Mouse (Mus musculus): ENCODE results near the gene Rab21. TPM values are rescaled to one million over a fixed set of nuclear protein-coding genes. Genes with fewer than 3 reads are reported as not detected.
A peak's percentile ranks its signal among the peaks of the same experiment; 100 is the strongest.

Gene Rab21
- 10 to 100 TPM; 47.1 to 66.2 TPM for total RNA-seq (2021)
- long read RNA-seq, experiment 1, full-length matches to known transcripts, result 160 of 169 reads
- long read RNA-seq, experiment 1, partial matches to known transcripts, result 4 of 169 reads
- long read RNA-seq, experiment 1, other reads (novel, unspliced or antisense), result 5 of 169 reads
- long read RNA-seq, experiment 2, full-length matches to known transcripts, result 169 of 179 reads
- long read RNA-seq, experiment 2, partial matches to known transcripts, result 3 of 179 reads
- long read RNA-seq, experiment 2, other reads (novel, unspliced or antisense), result 7 of 179 reads

DNA sequence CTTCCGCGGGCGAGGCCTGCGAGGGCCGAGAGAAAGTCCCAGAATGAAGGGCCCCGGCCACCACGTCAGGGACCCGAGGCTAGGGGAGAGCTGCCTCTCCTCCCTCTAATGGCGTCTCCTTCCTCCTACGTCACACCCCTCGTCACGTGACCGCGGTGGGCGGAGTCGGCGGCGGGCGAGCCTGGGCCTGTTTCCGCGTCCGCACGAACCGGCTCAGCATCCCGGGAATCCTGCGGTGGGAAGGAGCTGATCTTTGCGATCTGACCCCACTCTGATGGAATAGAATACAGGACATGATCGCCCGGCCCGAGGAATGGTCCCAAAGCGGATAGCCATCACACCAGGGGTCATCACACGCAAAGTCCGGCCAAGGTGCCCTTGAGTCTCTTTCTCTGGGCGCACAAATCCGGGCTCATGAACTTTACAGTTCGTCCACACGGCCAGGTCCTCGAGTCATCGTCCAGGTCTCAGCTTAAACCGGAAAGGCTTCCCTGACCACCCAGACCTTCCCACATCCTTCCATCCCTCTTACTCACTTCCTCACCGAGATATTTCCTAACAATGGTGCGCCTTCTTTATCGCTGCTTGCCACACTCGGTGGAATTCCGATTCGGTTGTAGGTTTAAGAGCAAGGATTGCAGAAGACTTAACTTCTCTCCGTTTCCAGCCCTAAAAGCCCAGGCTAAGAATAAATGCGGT lies at the start of gene Rab21:
Rab21 (minus strand) TSS at position 122 of the 699 bp plus-strand sequence.
- no peak for TF ChIP-seq CTCF (IDR thresholded peaks at IDR 0.05)
- peak; percentile 99 for DNase-seq
- Histone ChIP-seq H3K4me3 (peak within 1 kb of the TSS; percentile 97), H3K27ac (peak within 1 kb of the TSS; percentile 94)
- intact Hi-C loops (cut with DNase I), result loop anchor here (5.0 to 10.0 kb wide), 2 partner anchors 47 to 879 kb away; partner anchors contain the start of gene Tmem19

DNA sequence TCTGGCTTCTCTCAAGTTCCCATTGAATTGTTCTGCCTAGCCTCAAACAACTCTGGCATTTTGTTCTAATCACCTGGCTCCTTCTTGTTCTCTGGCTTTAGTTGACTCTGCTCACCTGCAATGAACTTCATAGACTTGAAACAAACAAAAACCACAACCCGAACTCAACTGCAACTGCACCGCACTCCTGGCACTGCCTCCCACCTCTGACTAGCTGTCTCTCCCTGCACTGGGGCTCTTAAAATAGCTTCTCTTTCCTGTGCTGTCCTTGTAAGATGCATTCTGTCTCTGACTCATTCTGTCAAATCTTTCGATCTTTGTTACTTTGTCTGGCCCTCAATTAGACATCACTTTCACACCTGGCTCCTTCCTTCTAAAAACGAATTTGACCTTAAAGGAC lies 47.8 kb upstream of the Rab21 start:
- Histone ChIP-seq H3K27ac (peak overlapping the region; percentile 95), H3K4me3 (peak overlapping the region; percentile 87)
- no peak for TF ChIP-seq CTCF (IDR thresholded peaks at IDR 0.05)
- intact Hi-C loops (cut with DNase I), result loop anchor here (2.0 to 5.0 kb wide), 2 partner anchors 20 to 46 kb away; partner anchors contain the start of gene Rab21
- DNase-seq, result no peak

DNA sequence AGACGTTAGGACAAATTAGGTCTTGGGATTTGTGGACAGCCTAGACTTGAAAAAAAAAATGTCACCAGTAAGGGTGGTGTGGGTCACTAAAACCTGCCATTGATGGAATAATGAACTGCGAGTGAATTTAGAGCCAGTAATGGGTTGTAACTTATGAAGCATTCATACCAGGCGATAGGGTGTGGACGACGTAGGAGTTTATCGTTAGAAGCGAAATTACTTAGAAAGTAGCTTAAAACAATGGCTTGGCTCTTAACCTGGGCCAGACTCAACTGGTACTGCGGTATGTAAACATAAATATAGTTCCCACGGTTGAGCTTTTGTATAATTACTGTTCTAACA lies 47.2 kb upstream of the Rab21 start:
- TF ChIP-seq CTCF (IDR thresholded peaks at IDR 0.05), result no peak
- intact Hi-C loops (cut with DNase I), result loop anchor here (2.0 to 5.0 kb wide), 2 partner anchors 20 to 45 kb away; partner anchors contain the start of gene Rab21
- no peak for DNase-seq
- Histone ChIP-seq H3K27ac (peak overlapping the region; percentile 95), H3K4me3 (peak overlapping the region; percentile 87)

DNA sequence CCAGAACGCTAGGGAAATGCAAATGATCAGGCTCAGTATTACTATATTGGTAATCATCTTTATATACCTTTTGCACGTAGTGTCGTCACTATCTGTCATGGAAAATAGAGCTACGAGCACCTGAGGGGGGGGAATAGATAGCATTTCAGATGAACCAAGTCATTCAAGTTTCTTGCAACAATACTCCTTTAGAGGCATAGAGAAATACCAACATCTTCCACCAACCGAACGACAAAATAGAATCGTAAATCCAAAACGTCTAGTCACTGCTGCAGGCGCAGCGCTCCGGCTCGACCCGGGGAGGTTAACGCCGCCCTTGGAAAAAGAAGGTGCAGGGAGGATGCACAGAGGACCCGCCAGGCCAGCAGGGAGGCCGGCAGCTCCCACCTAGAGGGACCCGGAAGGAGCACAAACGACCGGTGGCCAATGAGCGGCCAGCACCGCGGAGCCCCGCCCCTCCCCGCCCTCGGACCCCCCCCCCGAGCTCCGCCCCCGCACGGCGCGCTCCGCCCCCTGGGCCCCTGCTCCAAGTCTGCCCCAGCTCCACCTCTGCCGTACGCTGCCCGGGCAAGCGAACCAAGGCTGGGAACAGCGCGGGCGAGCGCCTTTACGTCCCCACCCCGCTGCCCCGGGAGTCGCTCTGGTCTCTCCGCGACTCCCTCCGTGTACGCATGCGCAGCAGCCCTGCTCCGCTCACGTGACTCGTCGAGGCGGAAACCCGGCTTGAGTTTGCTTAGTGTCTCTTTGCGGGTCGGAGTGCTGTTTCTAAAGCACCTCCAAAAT lies 46.6 kb upstream of the Rab21 start, which contains the start of gene Tmem19:
Tmem19 (minus strand) TSS at position 662 of the 783 bp plus-strand sequence.
- peak within 1 kb of the TSS; percentile 95 for H3K27ac ChIP-seq
- intact Hi-C loops (cut with DNase I), result loop anchor here (2.0 to 5.0 kb wide), 2 partner anchors 21 to 45 kb away; partner anchors contain the start of gene Rab21

DNA sequence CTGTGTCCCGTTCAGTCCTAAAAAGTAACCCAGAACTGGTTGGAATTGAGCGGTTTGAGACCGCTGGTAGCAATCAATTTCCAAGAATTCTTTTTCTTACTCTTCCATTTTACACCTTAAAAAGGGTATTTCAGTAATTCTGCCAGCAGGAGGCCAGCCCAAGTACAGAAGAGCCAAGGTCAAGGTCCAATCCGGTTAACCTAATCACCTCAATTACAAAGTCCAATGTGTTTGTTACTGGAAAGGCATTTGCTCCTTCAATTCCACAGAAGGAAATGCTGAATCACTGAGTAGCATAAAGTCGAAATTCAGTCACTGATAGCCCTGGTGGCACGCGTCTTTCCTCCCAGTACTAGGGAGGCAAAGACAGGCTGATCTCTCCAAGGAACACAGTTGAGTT lies 43.7 kb upstream of the Rab21 start:
- no peak for TF ChIP-seq CTCF (IDR thresholded peaks at IDR 0.05)
- DNase-seq, result no peak
- H3K4me3 ChIP-seq, result no peak overlapping the region
- intact Hi-C loops (cut with DNase I), result no loop called here
- 0 out of 2 replicates have a peak overlapping the region, but pooled peaks have one; percentile 38 for H3K27ac ChIP-seq

More for the DNA sequence above, 46.6 kb upstream of the Rab21 start, which contains the start of gene Tmem19:
- TF ChIP-seq CTCF (IDR thresholded peaks at IDR 0.05), result peak; percentile 31
- H3K4me3 ChIP-seq, result peak within 1 kb of the TSS; percentile 87
- peak; percentile 98 for DNase-seq

DNA sequence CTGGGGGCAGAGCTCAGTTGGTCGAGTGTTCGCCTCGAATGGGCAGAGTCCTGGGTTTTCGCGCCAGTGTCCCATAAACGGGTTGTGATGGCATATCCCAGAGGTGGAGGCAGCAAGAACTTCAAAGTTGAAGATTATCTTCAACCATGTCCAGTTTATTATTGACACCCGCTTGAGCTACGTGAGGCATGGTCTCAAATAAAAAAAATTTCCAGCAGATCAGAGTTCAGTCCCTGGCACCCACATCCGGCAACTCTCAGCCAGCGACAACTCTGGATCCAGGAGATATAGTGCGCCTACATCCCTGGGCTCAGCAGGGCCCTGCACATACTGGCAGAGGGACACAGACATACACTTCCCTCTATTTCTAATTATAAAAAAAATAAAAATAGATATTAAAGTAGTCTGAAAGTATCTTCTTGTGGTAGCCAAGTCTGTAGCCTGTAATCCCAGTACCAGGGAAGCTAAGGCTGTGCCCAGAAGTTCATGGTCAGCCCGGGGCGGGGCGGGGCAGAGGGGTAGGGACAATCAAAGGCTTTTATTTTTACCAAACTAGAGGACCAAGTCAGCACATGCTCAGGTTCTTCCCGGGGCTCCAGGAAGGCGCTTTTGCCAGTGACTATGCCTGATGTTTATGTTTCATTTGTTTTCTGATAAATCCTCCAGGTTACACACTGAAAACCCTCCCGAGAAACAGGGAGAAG lies 43.0 kb upstream of the Rab21 start:
- H3K27ac ChIP-seq, result 0 out of 2 replicates have a peak overlapping the region, but pooled peaks have one; percentile 38
- no peak for TF ChIP-seq CTCF (IDR thresholded peaks at IDR 0.05)
- DNase-seq, result no peak
- H3K4me3 ChIP-seq, result no peak overlapping the region
- intact Hi-C loops (cut with DNase I), result no loop called here

DNA sequence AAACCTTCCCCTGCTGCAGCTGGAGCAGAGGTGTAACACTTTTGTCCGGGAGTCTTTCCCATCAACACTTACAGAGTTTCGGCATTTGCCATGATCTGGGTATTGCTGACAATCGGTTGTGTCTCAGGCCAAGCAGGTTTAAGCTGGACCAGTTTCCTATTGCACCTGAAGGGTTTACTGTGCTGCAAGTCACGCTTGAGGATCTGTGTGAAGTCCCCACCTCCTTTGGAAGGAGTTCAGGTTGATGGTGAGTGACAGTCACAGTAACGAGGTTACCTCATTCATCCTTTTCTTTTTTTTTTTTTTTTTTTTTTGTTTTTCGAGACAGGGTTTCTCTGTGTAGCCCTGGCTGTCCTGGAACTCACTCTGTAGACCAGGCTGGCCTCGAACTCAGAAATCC lies 40.7 kb upstream of the Rab21 start:
- no peak overlapping the region for H3K27ac ChIP-seq
- intact Hi-C loops (cut with DNase I), result no loop called here
- TF ChIP-seq CTCF (IDR thresholded peaks at IDR 0.05), result no peak
- H3K4me3 ChIP-seq, result no peak overlapping the region
- no peak for DNase-seq

DNA sequence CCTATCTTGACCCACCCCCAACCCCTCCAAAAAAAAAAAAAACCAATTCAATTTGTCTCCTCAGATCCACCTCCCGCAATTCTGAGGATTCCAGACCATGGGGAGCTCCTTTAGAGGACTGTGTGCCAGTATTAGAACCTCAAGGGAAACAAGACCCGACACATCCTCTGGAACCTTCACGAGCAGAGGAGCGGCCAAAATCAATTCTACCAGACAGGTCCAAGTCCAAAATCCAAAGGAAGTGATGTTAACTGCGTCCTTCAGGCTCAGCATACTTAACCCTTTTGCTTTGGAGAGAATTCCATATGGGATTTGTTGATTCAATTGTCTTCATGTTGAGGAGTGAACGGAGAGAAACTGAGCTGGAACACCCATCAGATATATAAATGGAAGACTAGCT lies 39.6 kb upstream of the Rab21 start:
- Histone ChIP-seq H3K27ac (no peak overlapping the region), H3K4me3 (no peak overlapping the region)
- no peak for TF ChIP-seq CTCF (IDR thresholded peaks at IDR 0.05)
- DNase-seq, result no peak
- intact Hi-C loops (cut with DNase I), result no loop called here

DNA sequence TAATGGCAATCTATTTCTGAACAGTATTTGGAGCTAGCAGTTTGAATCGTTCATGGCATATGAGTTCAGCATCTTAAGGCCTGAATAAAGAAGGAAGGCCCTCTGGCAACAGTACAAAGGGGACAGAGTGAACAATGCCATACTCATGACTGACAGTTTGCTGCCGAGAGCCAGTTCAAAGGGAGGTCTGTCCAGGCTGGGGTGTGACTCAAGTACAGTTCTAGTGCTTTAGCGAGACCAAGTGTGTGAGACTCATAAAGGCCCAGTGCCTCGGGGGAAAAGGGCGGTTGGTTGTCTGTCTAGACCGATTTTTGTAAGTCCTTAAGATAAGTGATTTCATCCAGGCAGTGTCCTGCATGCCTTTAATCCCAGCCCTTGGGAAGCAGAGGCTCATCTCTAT lies 39.2 kb upstream of the Rab21 start:
- no peak for TF ChIP-seq CTCF (IDR thresholded peaks at IDR 0.05)
- DNase-seq, result no peak
- Histone ChIP-seq H3K4me3 (no peak overlapping the region), H3K27ac (no peak overlapping the region)
- intact Hi-C loops (cut with DNase I), result no loop called here

DNA sequence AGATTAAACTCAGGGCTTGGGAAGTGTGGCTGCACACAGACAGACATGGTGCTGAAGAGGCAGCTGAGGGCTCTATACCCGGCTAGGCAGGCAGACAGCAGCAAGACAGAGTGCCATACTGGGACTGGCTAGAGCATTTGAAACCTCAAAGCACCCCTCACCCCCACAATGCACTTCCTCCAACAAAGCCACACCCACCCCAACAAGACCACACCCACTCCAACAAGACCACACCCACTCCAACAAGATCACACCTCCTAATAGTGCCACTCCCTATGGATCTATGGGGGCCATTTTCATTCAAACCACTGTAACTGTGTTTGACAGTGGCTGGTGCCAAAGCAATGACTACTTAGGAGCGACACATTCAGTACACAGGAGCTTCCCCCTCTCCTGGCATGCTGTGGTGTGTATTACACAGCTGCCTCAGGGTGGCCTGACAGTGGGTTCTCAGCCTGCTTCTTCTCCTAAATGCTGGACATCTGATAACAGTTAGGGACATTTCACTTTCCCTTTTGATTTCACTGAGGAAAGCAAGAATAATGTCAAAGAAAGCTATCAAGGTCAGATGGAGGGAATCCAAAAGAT lies 35.5 kb upstream of the Rab21 start:
- H3K4me3 ChIP-seq, result no peak overlapping the region
- intact Hi-C loops (cut with DNase I), result no loop called here

DNA sequence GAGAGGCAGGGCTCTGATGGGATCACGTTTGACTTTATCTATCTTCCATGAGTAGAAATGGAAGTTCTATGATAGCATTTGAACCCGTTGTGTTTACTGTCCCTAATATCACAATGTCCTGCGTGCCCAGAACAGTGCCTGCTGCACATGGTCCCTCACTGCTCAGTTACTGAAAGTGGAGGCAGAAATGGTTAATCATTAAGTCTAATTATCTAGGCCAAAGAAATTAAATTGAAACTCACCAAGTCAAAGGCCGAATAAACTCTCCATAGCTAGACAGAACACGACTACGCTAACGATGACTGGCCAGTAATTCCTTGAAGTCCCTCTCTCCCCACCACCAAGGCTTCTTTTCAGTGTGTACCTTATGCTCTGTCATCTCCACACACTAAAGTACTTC lies 34.1 kb upstream of the Rab21 start:
- no peak overlapping the region for H3K4me3 ChIP-seq
- no peak overlapping the region for H3K27ac ChIP-seq
- DNase-seq, result no peak
- TF ChIP-seq CTCF (IDR thresholded peaks at IDR 0.05), result no peak
- intact Hi-C loops (cut with DNase I), result no loop called here

More for the DNA sequence above, 35.5 kb upstream of the Rab21 start:
- H3K27ac ChIP-seq, result no peak overlapping the region
- DNase-seq, result no peak
- TF ChIP-seq CTCF (IDR thresholded peaks at IDR 0.05), result no peak

DNA sequence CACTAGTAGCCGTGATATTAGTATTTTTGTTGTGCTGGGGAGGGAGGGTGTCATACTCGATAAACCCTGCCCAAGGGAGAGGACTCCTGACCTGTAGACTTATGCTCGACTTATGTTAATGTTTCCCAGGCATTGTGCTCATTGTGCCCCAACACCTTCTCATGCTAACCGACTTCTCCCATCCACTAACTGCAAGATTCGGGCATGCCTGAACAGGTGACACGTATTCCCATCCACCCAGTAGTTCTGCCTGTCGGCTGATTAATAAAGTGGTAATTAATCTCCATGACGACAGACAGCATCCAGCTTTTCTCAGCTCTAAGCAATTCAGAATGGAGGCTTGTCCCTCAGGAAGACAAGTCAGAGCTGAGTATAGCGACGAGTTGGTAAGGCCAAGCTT lies 33.6 kb upstream of the Rab21 start:
- intact Hi-C loops (cut with DNase I), result no loop called here
- no peak overlapping the region for H3K4me3 ChIP-seq
- no peak for TF ChIP-seq CTCF (IDR thresholded peaks at IDR 0.05)
- H3K27ac ChIP-seq, result no peak overlapping the region
- DNase-seq, result no peak
